Mouse (Mus musculus): ENCODE measurements around the gene Tulp1. TPM values are rescaled to one million over a fixed set of nuclear protein-coding genes. Genes with fewer than 3 reads are reported as not detected.

Gene Tulp1
- polyA plus RNA-seq, 1 experiment = not detected

GRCm38 (mm10) chr17:28317725-28318124 is 47.3 kb downstream of the Tulp1 start:
- DNase-seq (ENCODE audit: extremely low spot score in 1 of 2, low spot score in 1 of 2) = no peak

GRCm38 (mm10) chr17:28317091-28317490 is 47.9 kb downstream of the Tulp1 start:
- DNase-seq (ENCODE audit: extremely low spot score in 1 of 2, low spot score in 1 of 2) = no peak

GRCm38 (mm10) chr17:28316476-28316875 is 48.5 kb downstream of the Tulp1 start:
- no peak for DNase-seq (ENCODE audit: extremely low spot score in 1 of 2, low spot score in 1 of 2)

GRCm38 (mm10) chr17:28315611-28316160 is 49.3 kb downstream of the Tulp1 start:
- DNase-seq (ENCODE audit: extremely low spot score in 1 of 2, low spot score in 1 of 2) = no peak

- DNase-seq (ENCODE audit: extremely low spot score in 1 of 2, low spot score in 1 of 2) = peak in 1 of 2 experiments; percentile 42
Observed at GRCm38 (mm10) chr17:28313880-28314225, 51.2 kb downstream of the Tulp1 start.

GRCm38 (mm10) chr17:28313212-28313879 is 51.7 kb downstream of the Tulp1 start, which contains the start of gene Fance:
Gene Fance (plus strand): TSS chr17:28313519.
- peak; percentile 90 to 94 for DNase-seq (ENCODE audit: extremely low spot score in 1 of 2, low spot score in 1 of 2)

GRCm38 (mm10) chr17:28312232-28313211 is 52.5 kb downstream of the Tulp1 start:
- no peak for DNase-seq (ENCODE audit: extremely low spot score in 1 of 2, low spot score in 1 of 2)

- no peak for DNase-seq (ENCODE audit: extremely low spot score in 1 of 2, low spot score in 1 of 2)
Observed at GRCm38 (mm10) chr17:28311366-28312132, 53.5 kb downstream of the Tulp1 start.

- DNase-seq (ENCODE audit: extremely low spot score in 1 of 2, low spot score in 1 of 2) = no peak
Observed at GRCm38 (mm10) chr17:28310831-28311230, 54.2 kb downstream of the Tulp1 start.

- DNase-seq (ENCODE audit: extremely low spot score in 1 of 2, low spot score in 1 of 2) = peak; percentile 58 to 96
Observed at GRCm38 (mm10) chr17:28308297-28309195, 56.5 kb downstream of the Tulp1 start.

GRCm38 (mm10) chr17:28305172-28305571 is 59.9 kb downstream of the Tulp1 start:
- DNase-seq (ENCODE audit: extremely low spot score in 1 of 2, low spot score in 1 of 2) = no peak

Other genes with a start within 250 kb of the Tulp1 start
- 2.5 TPM in 2 replicates for gene Scube3, start 223.1 kb downstream of the Tulp1 start, polyA plus RNA-seq (2012; rRNA removed)
- 135 and 144 TPM in 2 replicates for gene Zfp523, start 188.1 kb downstream of the Tulp1 start, polyA plus RNA-seq (2012; rRNA removed)
- gene Def6, start 157.4 kb downstream of the Tulp1 start, polyA plus RNA-seq (2012; rRNA removed) = 5.6 and 5.9 TPM in 2 replicates
- gene Ppard, start 132.5 kb downstream of the Tulp1 start, polyA plus RNA-seq (2012; rRNA removed) = 21.2 and 22.9 TPM in 2 replicates
- 16.9 and 18.7 TPM in 2 replicates for gene Fance, start 51.7 kb downstream of the Tulp1 start, polyA plus RNA-seq (2012; rRNA removed)
- 771 and 790 TPM in 2 replicates for gene Rpl10a, start 36.8 kb downstream of the Tulp1 start, polyA plus RNA-seq (2012; rRNA removed)
- gene Tead3, start 14.4 kb downstream of the Tulp1 start, polyA plus RNA-seq (2012; rRNA removed) = 2.5 and 2.9 TPM in 2 replicates
- gene Fkbp5, start 152.3 kb upstream of the Tulp1 start, polyA plus RNA-seq (2012; rRNA removed) = 16.3 and 18.9 TPM in 2 replicates
- gene Armc12, start 165.6 kb upstream of the Tulp1 start, polyA plus RNA-seq (2012; rRNA removed) = not detected in 2 replicates
- not detected in 2 replicates for gene Clpsl2, start 184.2 kb upstream of the Tulp1 start, polyA plus RNA-seq (2012; rRNA removed)
- 0.18 TPM in 1 of 2 replicates, not detected in the other for gene Clps, start 195.5 kb upstream of the Tulp1 start, polyA plus RNA-seq (2012; rRNA removed)
- 8.4 and 8.5 TPM in 2 replicates for gene Lhfpl5, start 210.4 kb upstream of the Tulp1 start, polyA plus RNA-seq (2012; rRNA removed)